Mouse (Mus musculus): ENCODE measurements around the gene Dnajc3.

- no peak for TF ChIP-seq POLR2A (IDR thresholded peaks at IDR 0.05; ENCODE audit: borderline replicate concordance, control insufficient read depth, low read depth, low read length)
- TF ChIP-seq CTCF (IDR thresholded peaks at IDR 0.05; ENCODE audit: control insufficient read depth, insufficient read depth, low read length), result no peak
Measured at GRCm38 (mm10) chr14:118948841-118949240, 11.1 kb downstream of the Dnajc3 start.

All from bone marrow, adult 2 months (tissue).